Mouse (Mus musculus): ENCODE results near the gene Macrod1. TPM values are rescaled to one million over a fixed set of nuclear protein-coding genes. Genes with fewer than 3 reads are reported as not detected.

Gene Macrod1
- total and polyA plus RNA-seq, 3 experiments, result 56.4 to 134 (median 65.1) TPM

- DNase-seq, result no peak
Observed at GRCm38 (mm10) chr19:7236742-7237141, 180.1 kb downstream of the Macrod1 start.

GRCm38 (mm10) chr19:7239574-7239973 lies 183.0 kb downstream of the Macrod1 start:
- DNase-seq, result no peak

- no peak for DNase-seq
Observed at GRCm38 (mm10) chr19:7240291-7240690, 183.7 kb downstream of the Macrod1 start.

GRCm38 (mm10) chr19:7240782-7241690 lies 184.4 kb downstream of the Macrod1 start, which contains the start of gene Naa40:
Gene Naa40 (minus strand): TSS chr19:7241183.
- DNase-seq, result peak; percentile 94

- DNase-seq, result no peak
Observed at GRCm38 (mm10) chr19:7246021-7246420, 189.4 kb downstream of the Macrod1 start.

Other genes with a start within 250 kb of the Macrod1 start
- 10 to 100 TPM; 18.1 to 32.3 TPM for gene Rps6ka4, start 216.2 kb upstream of the Macrod1 start, total RNA-seq (2021)
- 48.2 and 49.8 TPM in 2 replicates for gene Rps6ka4, start 216.2 kb upstream of the Macrod1 start, polyA plus RNA-seq (2012; rRNA removed)
- gene Ccdc88b, start 198.6 kb upstream of the Macrod1 start, total RNA-seq (2021), result 1 to 10 TPM; 1.9 to 2.1 TPM
- 3.2 and 4.3 TPM in 2 replicates for gene Ccdc88b, start 198.6 kb upstream of the Macrod1 start, polyA plus RNA-seq (2012; rRNA removed)
- gene Trmt112, start 147.1 kb upstream of the Macrod1 start, total RNA-seq (2021), result 100 to 1,000 TPM; 103 to 118 TPM
- 197 and 206 TPM in 2 replicates for gene Trmt112, start 147.1 kb upstream of the Macrod1 start, polyA plus RNA-seq (2012; rRNA removed)
- gene Prdx5, start 146.7 kb upstream of the Macrod1 start, total RNA-seq (2021), result 100 to 1,000 TPM; 297 to 298 TPM
- 90.2 and 91.2 TPM in 2 replicates for gene Prdx5, start 146.7 kb upstream of the Macrod1 start, polyA plus RNA-seq (2012; rRNA removed)
- gene Esrra, start 135.0 kb upstream of the Macrod1 start, total RNA-seq (2021), result 10 to 100 TPM; 29.3 to 62.8 TPM
- 67.6 and 87.7 TPM in 2 replicates for gene Esrra, start 135.0 kb upstream of the Macrod1 start, polyA plus RNA-seq (2012; rRNA removed)
- under 1 TPM in 1 of 2 experiments, not detected in 1; 0.58 TPM for gene Catsperz, start 131.4 kb upstream of the Macrod1 start, total RNA-seq (2021)
- gene Catsperz, start 131.4 kb upstream of the Macrod1 start, polyA plus RNA-seq (2012; rRNA removed), result not detected in 2 replicates
- under 1 TPM in 1 of 2 experiments, not detected in 1; 0.31 TPM for gene Kcnk4, start 122.3 kb upstream of the Macrod1 start, total RNA-seq (2021)
- gene Kcnk4, start 122.3 kb upstream of the Macrod1 start, polyA plus RNA-seq (2012; rRNA removed), result 0.06 TPM in 1 of 2 replicates, not detected in the other
- 10 to 100 TPM; 44.7 to 58.7 TPM for gene Bad, start 114.9 kb upstream of the Macrod1 start, total RNA-seq (2021)
- gene Bad, start 114.9 kb upstream of the Macrod1 start, polyA plus RNA-seq (2012; rRNA removed), result 91.2 and 102 TPM in 2 replicates
- 10 to 100 TPM; 47.9 to 51.5 TPM for gene Gpr137, start 114.3 kb upstream of the Macrod1 start, total RNA-seq (2021)
- gene Gpr137, start 114.3 kb upstream of the Macrod1 start, polyA plus RNA-seq (2012; rRNA removed), result 202 and 223 TPM in 2 replicates
- gene Ppp1r14b, start 81.8 kb upstream of the Macrod1 start, total RNA-seq (2021), result 100 to 1,000 TPM; 123 to 288 TPM
- gene Ppp1r14b, start 81.8 kb upstream of the Macrod1 start, polyA plus RNA-seq (2012; rRNA removed), result 156 and 181 TPM in 2 replicates
- gene Plcb3, start 80.3 kb upstream of the Macrod1 start, total RNA-seq (2021), result 10 to 100 TPM; 34.1 to 47.8 TPM
- 69.1 and 87.1 TPM in 2 replicates for gene Plcb3, start 80.3 kb upstream of the Macrod1 start, polyA plus RNA-seq (2012; rRNA removed)
- 100 to 1,000 TPM; 110 to 119 TPM for gene Fkbp2, start 76.3 kb upstream of the Macrod1 start, total RNA-seq (2021)
- gene Fkbp2, start 76.3 kb upstream of the Macrod1 start, polyA plus RNA-seq (2012; rRNA removed), result 31.3 and 35.4 TPM in 2 replicates
- gene Vegfb, start 69.2 kb upstream of the Macrod1 start, total RNA-seq (2021), result 100 to 1,000 TPM; 109 to 131 TPM
- gene Vegfb, start 69.2 kb upstream of the Macrod1 start, polyA plus RNA-seq (2012; rRNA removed), result 149 and 263 TPM in 2 replicates
- 10 to 100 TPM; 42.6 to 50.7 TPM for gene Dnajc4, start 64.2 kb upstream of the Macrod1 start, total RNA-seq (2021)
- gene Dnajc4, start 64.2 kb upstream of the Macrod1 start, polyA plus RNA-seq (2012; rRNA removed), result 43.0 and 47.5 TPM in 2 replicates
- gene Nudt22, start 60.7 kb upstream of the Macrod1 start, total RNA-seq (2021), result 10 to 100 TPM; 28.3 to 40.7 TPM
- gene Nudt22, start 60.7 kb upstream of the Macrod1 start, polyA plus RNA-seq (2012; rRNA removed), result 122 and 130 TPM in 2 replicates
- 10 to 100 TPM; 11.5 to 16.3 TPM for gene Trpt1, start 60.7 kb upstream of the Macrod1 start, total RNA-seq (2021)
- gene Trpt1, start 60.7 kb upstream of the Macrod1 start, polyA plus RNA-seq (2012; rRNA removed), result 18.1 and 20.3 TPM in 2 replicates
- gene Fermt3, start 37.3 kb upstream of the Macrod1 start, total RNA-seq (2021), result 1 to 10 TPM; 6.7 to 7.1 TPM
- gene Fermt3, start 37.3 kb upstream of the Macrod1 start, polyA plus RNA-seq (2012; rRNA removed), result 10.4 and 10.8 TPM in 2 replicates
- 100 to 1,000 TPM; 175 to 323 TPM for gene Stip1, start 16.8 kb upstream of the Macrod1 start, total RNA-seq (2021)
- 22.8 and 43.0 TPM in 2 replicates for gene Stip1, start 16.8 kb upstream of the Macrod1 start, polyA plus RNA-seq (2012; rRNA removed)
- gene Flrt1, start 48.9 kb downstream of the Macrod1 start, total RNA-seq (2021), result 1 to 10 TPM; 2.1 to 9.2 TPM
- gene Flrt1, start 48.9 kb downstream of the Macrod1 start, polyA plus RNA-seq (2012; rRNA removed), result 0.79 and 2.9 TPM in 2 replicates
- gene Otub1, start 149.5 kb downstream of the Macrod1 start, total RNA-seq (2021), result 100 to 1,000 TPM; 130 to 138 TPM
- 139 and 141 TPM in 2 replicates for gene Otub1, start 149.5 kb downstream of the Macrod1 start, polyA plus RNA-seq (2012; rRNA removed)
- 1,000 to 10,000 TPM; 1,087 to 1,191 TPM for gene Cox8a, start 160.8 kb downstream of the Macrod1 start, total RNA-seq (2021)
- gene Cox8a, start 160.8 kb downstream of the Macrod1 start, polyA plus RNA-seq (2012; rRNA removed), result 2,774 and 3,841 TPM in 2 replicates
- gene Naa40, start 184.4 kb downstream of the Macrod1 start, total RNA-seq (2021), result 10 to 100 TPM; 18.5 to 19.9 TPM
- gene Naa40, start 184.4 kb downstream of the Macrod1 start, polyA plus RNA-seq (2012; rRNA removed), result 18.0 and 19.9 TPM in 2 replicates
- gene Rcor2, start 210.5 kb downstream of the Macrod1 start, total RNA-seq (2021), result 1 to 10 TPM; 1.9 to 6.3 TPM
- 4.7 and 7.4 TPM in 2 replicates for gene Rcor2, start 210.5 kb downstream of the Macrod1 start, polyA plus RNA-seq (2012; rRNA removed)